Mouse (Mus musculus) stomach, embryonic 14.5 days (tissue): ENCODE data around the gene Slc6a6. TPM values are rescaled to one million over a fixed set of nuclear protein-coding genes. Genes with fewer than 3 reads are reported as not detected.

ENCODE experiments used
- ATAC-seq: fragments of 200-750 bp; cut with Nextera tagmentation; 2 replicates; pipeline ENCODE4 v1.8.0; 2017; ENCODE audit warnings: low read depth, moderate TSS enrichment; ENCODE audit not compliant: insufficient number of reproducible peaks, insufficient read depth, low FRiP score
- H3K27ac ChIP-seq: fragments of 300-500 bp; sonication (generic); 2 replicates; pipeline ENCODE4 v1.5.1; 2014; ENCODE audit warnings: mild to moderate bottlenecking, low read length, moderate library complexity, mixed read lengths
- H3K27me3 ChIP-seq: fragments of 300-500 bp; sonication (generic); 2 replicates; pipeline ENCODE4 v1.6.1; 2014; ENCODE audit warnings: low read length, control low read depth, mixed read lengths; ENCODE audit not compliant: control insufficient read depth, insufficient read depth
- H3K36me3 ChIP-seq: fragments of 300-500 bp; sonication (generic); 2 replicates; pipeline ENCODE4 v1.6.1; 2014; ENCODE audit warnings: mild to moderate bottlenecking, control low read depth, low read length, moderate library complexity, mixed read lengths; ENCODE audit not compliant: control insufficient read depth, insufficient read depth
- H3K4me1 ChIP-seq: fragments of 300-500 bp; sonication (generic); 2 replicates; pipeline ENCODE4 v1.6.1; 2014; ENCODE audit warnings: low read length, control low read depth, mixed read lengths; ENCODE audit not compliant: control insufficient read depth, insufficient read depth
- H3K4me2 ChIP-seq: fragments of 300-500 bp; sonication (generic); replicated peaks from 2 replicates; pipeline ENCODE4 v1.6.1; 2014; ENCODE audit warnings: low read depth, low read length, control low read depth
- H3K4me3 ChIP-seq: fragments of 300-500 bp; sonication (generic); 2 replicates; pipeline ENCODE4 v1.5.1; 2014; ENCODE audit warnings: low read depth, low read length, control low read depth
- H3K9ac ChIP-seq: fragments of 300-500 bp; sonication (generic); replicated peaks from 2 replicates; pipeline ENCODE4 v1.6.1; 2014; ENCODE audit warnings: low read depth, mild to moderate bottlenecking, control low read depth, low read length, moderate library complexity, mixed read lengths
- H3K9me3 ChIP-seq: fragments of 300-500 bp; sonication (generic); 2 replicates; pipeline ENCODE4 v1.6.1; 2016; ENCODE audit warnings: low read depth, low read length, control low read depth; ENCODE audit not compliant: control insufficient read depth
- WGBS: fragments of 180-500 bp; shearing (Covaris S2); extraction: QIAGEN DNeasy Blood & Tissue Kit; methylation state at CpG from one replicate; pipeline ENCODE4 v1.1.7; 2014; 5-methylcytosine and 5-hydroxymethylcytosine counted together
- polyA plus RNA-seq: library from polyadenylated mRNA; unstranded; fragments of >200 nt; fragmentation: Nextera tagmentation; extraction: Ambion mirVana; gene quantifications from 2 replicates; pipeline ENCODE4 v1.2.1, GENCODE M21; 2014

The Slc6a6 gene
- polyA plus RNA-seq, 1 experiment from 2014 or later, result 60.3 TPM

DNA sequence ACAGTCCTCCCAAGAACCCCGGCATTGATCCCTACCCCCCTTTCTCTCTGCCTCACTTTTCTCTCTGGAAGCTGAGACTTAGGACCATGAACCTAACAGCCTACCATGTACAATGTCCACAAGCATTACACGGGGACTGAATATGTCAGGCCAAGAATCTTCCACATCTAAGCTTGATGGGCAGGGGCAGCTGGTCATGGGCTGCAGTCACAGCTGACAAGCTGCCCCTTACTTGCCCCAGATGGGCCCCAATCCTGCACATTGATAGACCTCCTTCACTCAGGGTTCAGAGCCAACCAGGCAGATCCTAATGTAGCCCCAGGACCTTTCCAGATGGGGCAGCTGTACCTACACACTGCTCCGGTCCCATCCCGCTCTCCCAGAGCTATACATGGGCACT, 112.9 kb downstream of the Slc6a6 start:
- Histone ChIP-seq H3K4me1 (no peaks in the 10 kb centered on the region), H3K4me3 (no peak overlapping the region), H3K4me2 (no peak overlapping the region), H3K9ac (no peak overlapping the region), H3K27me3 (no peaks in the 10 kb centered on the region), H3K36me3 (no peaks in the 10 kb centered on the region), H3K27ac (no peak overlapping the region), H3K9me3 (no peaks in the 10 kb centered on the region)
- no peak for ATAC-seq
- 89% methylated on average over 4 of the region's 4 CpGs for WGBS

DNA sequence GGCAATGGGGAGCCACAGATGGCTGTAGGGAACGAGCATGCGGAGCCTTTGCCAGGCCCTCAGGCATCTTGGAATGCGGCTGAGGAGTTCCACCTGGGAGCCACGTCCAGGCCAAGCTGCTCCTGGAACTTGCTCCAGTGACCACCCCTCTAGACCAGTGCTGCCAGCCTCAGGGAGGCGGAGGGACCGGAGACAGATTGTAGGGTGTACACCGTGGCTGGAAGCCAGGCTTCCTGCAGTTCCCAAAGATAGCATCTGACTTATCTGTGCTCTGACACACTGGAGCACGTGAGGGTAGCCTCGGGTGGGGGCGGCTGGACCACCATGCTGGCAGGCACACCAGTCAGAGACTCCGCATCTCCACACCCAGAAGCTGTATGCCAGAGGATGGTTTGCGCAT, 114.6 kb downstream of the Slc6a6 start:
- ATAC-seq, result no peak
- H3K27ac ChIP-seq, result no peak overlapping the region
- 57% methylated on average over 12 of the region's 12 CpGs for WGBS
- no peak overlapping the region for H3K4me3 ChIP-seq
- no peaks in the 10 kb centered on the region for H3K27me3 ChIP-seq
- no peaks in the 10 kb centered on the region for H3K4me1 ChIP-seq
- no peak overlapping the region for H3K4me2 ChIP-seq
- no peaks in the 10 kb centered on the region for H3K9me3 ChIP-seq
- no peaks in the 10 kb centered on the region for H3K36me3 ChIP-seq
- H3K9ac ChIP-seq, result no peak overlapping the region

DNA sequence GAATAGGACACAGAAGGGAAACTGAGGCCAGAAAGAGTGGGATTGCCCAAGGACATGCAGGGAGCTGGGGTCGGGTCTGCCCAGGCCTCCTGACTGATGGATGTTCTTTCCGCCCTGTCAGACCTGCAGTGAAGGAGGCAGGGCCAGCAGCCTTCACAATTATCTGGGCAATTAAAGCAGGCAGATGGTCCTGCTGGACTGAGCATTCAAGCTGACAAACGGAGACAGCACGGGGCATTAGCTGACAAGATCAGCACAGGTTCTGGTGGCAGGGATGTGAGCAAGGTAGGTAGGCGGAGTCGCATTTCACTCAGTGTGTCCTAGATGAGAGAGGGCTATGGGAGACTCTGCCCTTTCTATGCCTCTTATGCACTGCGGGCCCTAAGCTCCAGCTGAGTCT, 120.3 kb downstream of the Slc6a6 start:
- no peak overlapping the region for H3K4me2 ChIP-seq
- H3K27me3 ChIP-seq, result peaks cover 10% of the 10 kb centered on the region; the same call in 1 of the 2 replicates
- H3K9ac ChIP-seq, result no peak overlapping the region
- no peaks in the 10 kb centered on the region for H3K36me3 ChIP-seq
- H3K9me3 ChIP-seq, result no peaks in the 10 kb centered on the region
- WGBS, result 44% methylated on average over 7 of the region's 7 CpGs
- no peak for ATAC-seq
- H3K4me1 ChIP-seq, result no peaks in the 10 kb centered on the region
- H3K4me3 ChIP-seq, result no peak overlapping the region
- no peak overlapping the region for H3K27ac ChIP-seq

DNA sequence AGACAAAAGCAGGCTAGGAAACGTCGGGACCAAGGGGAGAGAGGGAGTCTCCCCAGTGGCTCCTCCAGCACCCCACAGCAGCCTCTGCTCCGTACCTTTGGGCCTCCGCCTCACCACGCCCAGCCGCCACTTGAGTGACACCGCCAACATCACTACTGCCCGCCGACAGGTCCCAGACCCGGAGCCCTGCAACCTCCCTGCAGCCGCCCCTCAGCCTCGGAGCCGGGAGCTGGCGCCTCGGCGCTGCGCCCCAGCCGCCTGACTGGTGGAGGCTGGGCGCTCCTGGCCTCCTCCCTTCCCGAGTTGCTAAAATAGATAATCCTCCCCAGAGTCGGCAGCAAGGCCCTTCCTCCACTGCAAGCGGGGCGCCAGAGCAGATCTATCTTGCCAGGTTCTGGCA, 123.3 kb downstream of the Slc6a6 start:
- 0 out of 2 replicates have a peak, but pooled peaks have one; percentile 24 for ATAC-seq
- 4% methylated on average over 23 of the region's 23 CpGs for WGBS
- Histone ChIP-seq H3K36me3 (no peaks in the 10 kb centered on the region), H3K9ac (no peak overlapping the region), H3K27ac (no peak overlapping the region), H3K4me3 (no peak overlapping the region; the same call in 1 of the 2 replicates), H3K4me2 (peak overlapping the region; percentile 33), H3K4me1 (no peaks in the 10 kb centered on the region), H3K9me3 (no peaks in the 10 kb centered on the region), H3K27me3 (peaks cover 12% of the 10 kb centered on the region)

DNA sequence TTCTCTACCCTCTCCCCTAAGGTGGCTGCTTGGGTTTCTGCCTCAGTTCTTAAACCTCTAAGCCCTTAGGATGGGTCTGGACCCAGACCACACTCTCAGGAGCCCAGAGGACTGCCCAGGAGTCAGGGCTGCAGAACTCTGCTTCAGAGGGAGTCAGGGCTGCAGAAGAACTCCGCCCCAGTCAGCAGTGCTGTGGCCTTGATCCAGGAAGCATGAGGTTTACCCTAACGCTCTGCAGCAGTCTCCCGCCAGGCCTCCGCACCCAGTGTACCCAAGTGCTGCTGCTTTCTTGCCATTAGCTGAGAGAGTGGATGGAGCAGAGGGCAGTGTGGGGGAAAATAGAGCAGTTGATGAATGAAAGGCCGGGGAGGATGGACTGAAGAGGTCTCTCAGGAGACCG, 124.2 kb downstream of the Slc6a6 start:
- H3K27me3 ChIP-seq, result peaks cover 12% of the 10 kb centered on the region
- WGBS, result 42% methylated on average over 6 of the region's 6 CpGs
- no peaks in the 10 kb centered on the region for H3K4me1 ChIP-seq
- no peaks in the 10 kb centered on the region for H3K9me3 ChIP-seq
- no peak overlapping the region for H3K27ac ChIP-seq
- no peak overlapping the region for H3K9ac ChIP-seq
- no peak overlapping the region for H3K4me2 ChIP-seq
- H3K36me3 ChIP-seq, result no peaks in the 10 kb centered on the region
- H3K4me3 ChIP-seq, result no peak overlapping the region
- no peak for ATAC-seq

Other genes with a start within 250 kb of the Slc6a6 start
- gene Chchd4, start 210.5 kb upstream of the Slc6a6 start, polyA plus RNA-seq, result 24.0 and 26.4 TPM in 2 replicates
- gene Tmem43, start 210.3 kb upstream of the Slc6a6 start, polyA plus RNA-seq, result 52.7 and 54.3 TPM in 2 replicates
- 15.8 and 17.7 TPM in 2 replicates for gene Xpc, start 168.2 kb upstream of the Slc6a6 start, polyA plus RNA-seq
- 252 and 279 TPM in 2 replicates for gene Lsm3, start 168.1 kb upstream of the Slc6a6 start, polyA plus RNA-seq
- 0.27 and 0.33 TPM in 2 replicates for gene Grip2, start 143.2 kb downstream of the Slc6a6 start, polyA plus RNA-seq
- gene Ccdc174, start 194.0 kb downstream of the Slc6a6 start, polyA plus RNA-seq, result 33.8 and 37.5 TPM in 2 replicates
- 0.48 and 0.49 TPM in 2 replicates for gene 4930590J08Rik, start 218.8 kb downstream of the Slc6a6 start, polyA plus RNA-seq